Mouse (Mus musculus): ENCODE results near the gene Zc3h15. TPM values are rescaled to one million over a fixed set of nuclear protein-coding genes. Genes with fewer than 3 reads are reported as not detected.

The Zc3h15 gene
- polyA plus RNA-seq, 1 experiment: 220 TPM

GRCm38 (mm10) chr2:83669988-83670387 lies 25.8 kb downstream of the Zc3h15 start:
- TF ChIP-seq POLR2A (IDR thresholded peaks at IDR 0.05; ENCODE audit: insufficient read depth, low read depth, low read length): no peak
- no peak for TF ChIP-seq CTCF (IDR thresholded peaks at IDR 0.05; ENCODE audit: insufficient read depth, low read depth, low read length)
- H3K4me3 ChIP-seq (ENCODE audit: insufficient read depth, low read depth, low read length): no peak overlapping the region
- H3K4me1 ChIP-seq (ENCODE audit: control insufficient read depth, insufficient read depth, low read length): no peaks in the 10 kb centered on the region
- 81% methylated on average over 5 of the region's 5 CpGs for WGBS
- H3K27ac ChIP-seq (ENCODE audit: insufficient read depth, low read depth, low read length): no peak overlapping the region

- TF ChIP-seq POLR2A (IDR thresholded peaks at IDR 0.05; ENCODE audit: insufficient read depth, low read depth, low read length) (no peak), CTCF (IDR thresholded peaks at IDR 0.05; ENCODE audit: insufficient read depth, low read depth, low read length) (no peak)
- 60% methylated on average over 2 of the region's 2 CpGs for WGBS
- Histone ChIP-seq H3K4me1 (ENCODE audit: control insufficient read depth, insufficient read depth, low read length) (no peaks in the 10 kb centered on the region), H3K27ac (ENCODE audit: insufficient read depth, low read depth, low read length) (no peak overlapping the region), H3K4me3 (ENCODE audit: insufficient read depth, low read depth, low read length) (no peak overlapping the region)
Measured at GRCm38 (mm10) chr2:83671843-83672242, 27.6 kb downstream of the Zc3h15 start.

GRCm38 (mm10) chr2:83673067-83673466 lies 28.8 kb downstream of the Zc3h15 start:
- TF ChIP-seq POLR2A (IDR thresholded peaks at IDR 0.05; ENCODE audit: insufficient read depth, low read depth, low read length) (no peak), CTCF (IDR thresholded peaks at IDR 0.05; ENCODE audit: insufficient read depth, low read depth, low read length) (no peak)

GRCm38 (mm10) chr2:83673843-83674242 lies 29.6 kb downstream of the Zc3h15 start:
- TF ChIP-seq POLR2A (IDR thresholded peaks at IDR 0.05; ENCODE audit: insufficient read depth, low read depth, low read length) (no peak), CTCF (IDR thresholded peaks at IDR 0.05; ENCODE audit: insufficient read depth, low read depth, low read length) (no peak)

More at GRCm38 (mm10) chr2:83673067-83673466, 28.8 kb downstream of the Zc3h15 start:
- no peaks in the 10 kb centered on the region for H3K4me1 ChIP-seq (ENCODE audit: control insufficient read depth, insufficient read depth, low read length)
- H3K4me3 ChIP-seq (ENCODE audit: insufficient read depth, low read depth, low read length): no peak overlapping the region
- WGBS: 79% methylated on average over 7 of the region's 7 CpGs
- no peak overlapping the region for H3K27ac ChIP-seq (ENCODE audit: insufficient read depth, low read depth, low read length)

GRCm38 (mm10) chr2:83674421-83674820 lies 30.2 kb downstream of the Zc3h15 start:
- WGBS: 85% methylated on average over 7 of the region's 7 CpGs
- no peak overlapping the region for H3K27ac ChIP-seq (ENCODE audit: insufficient read depth, low read depth, low read length)
- TF ChIP-seq CTCF (IDR thresholded peaks at IDR 0.05; ENCODE audit: insufficient read depth, low read depth, low read length) (no peak), POLR2A (IDR thresholded peaks at IDR 0.05; ENCODE audit: insufficient read depth, low read depth, low read length) (no peak)
- no peak overlapping the region for H3K4me3 ChIP-seq (ENCODE audit: insufficient read depth, low read depth, low read length)
- H3K4me1 ChIP-seq (ENCODE audit: control insufficient read depth, insufficient read depth, low read length): no peaks in the 10 kb centered on the region

More at GRCm38 (mm10) chr2:83673843-83674242, 29.6 kb downstream of the Zc3h15 start:
- H3K27ac ChIP-seq (ENCODE audit: insufficient read depth, low read depth, low read length): no peak overlapping the region
- no peak overlapping the region for H3K4me3 ChIP-seq (ENCODE audit: insufficient read depth, low read depth, low read length)
- H3K4me1 ChIP-seq (ENCODE audit: control insufficient read depth, insufficient read depth, low read length): no peaks in the 10 kb centered on the region
- WGBS: 86% methylated on average over 2 of the region's 2 CpGs

- TF ChIP-seq CTCF (IDR thresholded peaks at IDR 0.05; ENCODE audit: insufficient read depth, low read depth, low read length) (no peak), POLR2A (IDR thresholded peaks at IDR 0.05; ENCODE audit: insufficient read depth, low read depth, low read length) (no peak)
- Histone ChIP-seq H3K4me3 (ENCODE audit: insufficient read depth, low read depth, low read length) (no peak overlapping the region), H3K4me1 (ENCODE audit: control insufficient read depth, insufficient read depth, low read length) (no peaks in the 10 kb centered on the region), H3K27ac (ENCODE audit: insufficient read depth, low read depth, low read length) (no peak overlapping the region)
- 89% methylated on average over 9 of the region's 9 CpGs for WGBS
Measured at GRCm38 (mm10) chr2:83674896-83675295, 30.7 kb downstream of the Zc3h15 start.

- Histone ChIP-seq H3K27ac (ENCODE audit: insufficient read depth, low read depth, low read length) (no peak overlapping the region), H3K4me1 (ENCODE audit: control insufficient read depth, insufficient read depth, low read length) (no peaks in the 10 kb centered on the region), H3K4me3 (ENCODE audit: insufficient read depth, low read depth, low read length) (no peak overlapping the region)
- no peak for TF ChIP-seq CTCF (IDR thresholded peaks at IDR 0.05; ENCODE audit: insufficient read depth, low read depth, low read length)
- TF ChIP-seq POLR2A (IDR thresholded peaks at IDR 0.05; ENCODE audit: insufficient read depth, low read depth, low read length): no peak
- 27% methylated on average over 5 of the region's 5 CpGs for WGBS
Measured at GRCm38 (mm10) chr2:83675681-83676080, 31.4 kb downstream of the Zc3h15 start.

- Histone ChIP-seq H3K4me3 (ENCODE audit: insufficient read depth, low read depth, low read length) (no peak overlapping the region), H3K4me1 (ENCODE audit: control insufficient read depth, insufficient read depth, low read length) (no peaks in the 10 kb centered on the region), H3K27ac (ENCODE audit: insufficient read depth, low read depth, low read length) (no peak overlapping the region)
- TF ChIP-seq CTCF (IDR thresholded peaks at IDR 0.05; ENCODE audit: insufficient read depth, low read depth, low read length): no peak
- TF ChIP-seq POLR2A (IDR thresholded peaks at IDR 0.05; ENCODE audit: insufficient read depth, low read depth, low read length): no peak
- 49% methylated on average over 4 of the region's 4 CpGs for WGBS
Measured at GRCm38 (mm10) chr2:83676226-83676870, 32.1 kb downstream of the Zc3h15 start.

GRCm38 (mm10) chr2:83681332-83681731 lies 37.1 kb downstream of the Zc3h15 start:
- no peak overlapping the region for H3K27ac ChIP-seq (ENCODE audit: insufficient read depth, low read depth, low read length)
- 67% methylated on average over 8 of the region's 8 CpGs for WGBS

More at GRCm38 (mm10) chr2:83681332-83681731, 37.1 kb downstream of the Zc3h15 start:
- TF ChIP-seq POLR2A (IDR thresholded peaks at IDR 0.05; ENCODE audit: insufficient read depth, low read depth, low read length): no peak
- TF ChIP-seq CTCF (IDR thresholded peaks at IDR 0.05; ENCODE audit: insufficient read depth, low read depth, low read length): no peak
- Histone ChIP-seq H3K4me3 (ENCODE audit: insufficient read depth, low read depth, low read length) (no peak overlapping the region), H3K4me1 (ENCODE audit: control insufficient read depth, insufficient read depth, low read length) (no peaks in the 10 kb centered on the region)
